Mouse (Mus musculus) Patski (cell line): Measurements from ENCODE around the gene Ercc2. TPM values are rescaled to one million over a fixed set of nuclear protein-coding genes. Genes with fewer than 3 reads are reported as not detected.

ENCODE experiments used
- ATAC-seq: fragments of 100-300 bp; one replicate; pipeline ENCODE4 v1.8.0; 2021
- CTCF ChIA-PET: fragments of 350-600 bp; sonication (Branson Sonifier 250); formaldehyde crosslinking; loops from one replicate; lab custom pipeline; 2022; ENCODE audit warnings: inconsistent platforms; lab: Charles Lee
- POLR2A ChIA-PET: fragments of 350-600 bp; sonication (Branson Sonifier 250); formaldehyde crosslinking; loops from one replicate; lab custom pipeline; 2022; ENCODE audit warnings: antibody characterized with exemption, inconsistent platforms; lab: Charles Lee
- DNase-seq: peaks from one replicate; pipeline ENCODE4 v3.0.0-alpha.2; 2011; ENCODE audit warnings: low read depth, low spot score
- H3K27me3 ChIP-seq: fragments of 371-371 bp; one replicate; pipeline ENCODE4 v1.5.1; 2021
- CTCF ChIP-seq: fragments of 100-300 bp; IDR thresholded peaks from one replicate; pipeline ENCODE4 v1.5.1; 2021
- in situ Hi-C: fragments of 300-500 bp; cut with MboI; formaldehyde crosslinking; loops from 3 replicates; pipeline ENCODE4 v1.11.1; 2018; ENCODE audit warnings: low pct_unique_long_range_greater_than_20kb, mixed read lengths
- polyA plus RNA-seq: library from polyadenylated mRNA; unstranded; gene quantifications from one replicate; pipeline ENCODE4 v1.2.3, GENCODE M21; 2021

Gene Ercc2
- polyA plus RNA-seq, 1 experiment from 2014 or later, result 26.2 TPM

DNA sequence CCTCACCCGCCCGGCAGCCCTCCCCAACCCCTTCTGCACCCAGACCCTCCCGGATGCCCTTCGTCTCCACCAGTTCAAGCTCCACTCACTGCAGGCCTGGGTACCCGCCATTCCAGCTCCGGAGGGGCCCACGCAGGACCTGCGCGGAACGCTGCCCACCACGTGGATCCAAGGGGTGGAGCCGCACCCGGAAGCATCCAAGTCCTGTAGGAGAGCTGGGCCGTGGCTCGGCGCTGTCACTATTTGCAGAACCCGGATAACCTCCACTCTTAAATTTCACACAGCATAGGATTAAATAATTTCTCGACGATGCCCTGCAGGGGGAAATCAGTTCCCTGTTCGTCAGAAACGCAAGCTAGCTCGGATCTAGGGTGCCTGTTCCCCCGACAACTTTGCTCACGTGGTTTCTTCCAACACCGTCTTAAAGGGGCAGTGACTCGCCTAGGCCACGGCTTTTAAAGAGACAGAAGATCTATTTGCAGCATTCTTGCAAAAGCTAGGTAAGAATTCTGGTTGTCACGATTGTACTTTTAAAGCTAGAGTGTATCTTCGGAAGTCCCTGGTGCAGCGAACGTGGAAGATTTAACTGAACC is 22.4 kb upstream of the Ercc2 start, which contains the start of the genes Cd3eap and Ppp1r13l:
TSS of gene Cd3eap (minus strand) at position 185 of the 593 bp plus-strand sequence.
TSS of gene Ppp1r13l (plus strand) at position 451 of the 593 bp plus-strand sequence.
- DNase-seq (no peak), ATAC-seq (peak; percentile 33)
- ChIA-PET CTCF (interaction anchor here (0.9 to 5.8 kb wide), 3 partner anchors 11 to 19 kb away, joined by 3 to 38 read pairs (median 4); no protein-coding TSS in a partner anchor), POLR2A (interaction anchor here (0.6 to 1.8 kb wide), 5 partner anchors 17 to 94 kb away, joined by 3 to 4 read pairs (median 3); no protein-coding TSS in a partner anchor)
- TF ChIP-seq CTCF, result no peak
- in situ Hi-C loops, result no loop called here
- no peaks in the 10 kb centered on the region for H3K27me3 ChIP-seq

GRCm38 (mm10) chr7:19359892-19360641 is 21.7 kb upstream of the Ercc2 start:
- POLR2A ChIA-PET, result interaction anchor here (0.9 to 1.8 kb wide), 4 partner anchors 13 to 90 kb away, joined by 3 to 5 read pairs (median 4); no protein-coding TSS in a partner anchor
- in situ Hi-C loops, result no loop called here
- DNase-seq (no peak), ATAC-seq (peak; percentile 49)
- no peaks in the 10 kb centered on the region for H3K27me3 ChIP-seq
- TF ChIP-seq CTCF, result no peak
- CTCF ChIA-PET, result interaction anchor here (0.9 to 5.8 kb wide), 4 partner anchors 11 to 18 kb away, joined by 3 to 38 read pairs (median 8); no protein-coding TSS in a partner anchor

DNA sequence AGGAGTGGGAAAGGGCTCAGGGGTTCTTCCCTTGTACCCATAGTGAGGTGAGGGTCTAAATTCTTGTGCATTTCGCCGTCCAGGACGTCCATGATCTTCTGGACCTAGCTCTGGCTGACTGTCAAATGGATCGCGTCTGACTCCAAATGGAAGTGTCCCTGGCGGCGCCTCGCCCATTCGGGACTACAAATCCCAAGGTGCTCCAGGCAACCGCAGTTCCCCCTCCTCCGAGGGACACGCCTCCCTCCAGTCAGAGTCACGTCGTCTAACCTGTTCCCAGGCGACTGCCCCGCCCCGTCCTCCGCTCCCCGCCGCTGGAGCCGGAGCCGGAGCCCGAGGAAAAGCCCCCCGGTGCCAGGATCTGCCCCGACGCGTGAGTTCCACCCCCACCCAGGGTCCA is 20.9 kb upstream of the Ercc2 start:
- ATAC-seq, result peak; percentile 36
- ChIA-PET CTCF (interaction anchor here (1.5 to 5.8 kb wide), 8 partner anchors 11 to 122 kb away, joined by 4 to 38 read pairs (median 9); partner anchors contain the start of gene Ercc1), POLR2A (interaction anchor here (0.6 to 1.8 kb wide), 3 partner anchors 14 to 299 kb away, joined by 3 to 5 read pairs (median 4); no protein-coding TSS in a partner anchor)
- no peak for DNase-seq
- no peak for TF ChIP-seq CTCF
- in situ Hi-C loops, result no loop called here
- H3K27me3 ChIP-seq, result no peaks in the 10 kb centered on the region

- CTCF ChIA-PET, result interaction anchor here (0.6 to 5.8 kb wide), 10 partner anchors 11 to 122 kb away, joined by 3 to 38 read pairs (median 7); partner anchors contain the start of gene Ercc1
- no peaks in the 10 kb centered on the region for H3K27me3 ChIP-seq
- no peak for ATAC-seq
- POLR2A ChIA-PET, result interaction anchor here (1.6 kb wide), 1 partner anchor 15 kb away, joined by 5 read pairs; no protein-coding TSS in a partner anchor
- no peak for TF ChIP-seq CTCF
- in situ Hi-C loops, result no loop called here
- DNase-seq, result no peak
Observed at GRCm38 (mm10) chr7:19361720-19362119, 20.1 kb upstream of the Ercc2 start.

DNA sequence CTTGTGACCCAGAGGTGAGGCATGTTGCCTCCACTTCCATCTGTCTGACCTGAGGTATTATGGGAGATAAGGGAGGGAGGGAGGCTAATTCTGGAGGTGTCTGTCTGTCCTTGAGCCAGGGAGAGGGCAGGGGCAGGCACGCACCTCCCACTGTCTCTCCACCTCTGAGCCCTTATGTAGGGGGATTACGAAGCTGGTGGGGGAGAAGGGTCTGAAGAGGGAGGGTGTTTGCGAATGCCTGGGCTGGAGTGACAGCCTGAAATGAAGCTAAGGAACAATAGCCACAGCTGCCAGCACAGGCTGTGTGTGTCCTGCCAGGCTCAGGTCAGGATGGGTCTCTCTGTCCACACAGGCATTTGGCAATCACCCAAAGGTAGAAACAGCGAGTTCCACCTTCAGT is 19.5 kb upstream of the Ercc2 start:
- ATAC-seq (no peak), DNase-seq (no peak)
- CTCF ChIA-PET, result interaction anchor here (0.6 to 5.8 kb wide), 12 partner anchors 9 to 353 kb away, joined by 3 to 38 read pairs (median 7); partner anchors contain the start of genes Ercc1 and Tomm40
- POLR2A ChIA-PET, result no interaction called here
- TF ChIP-seq CTCF, result no peak
- H3K27me3 ChIP-seq, result no peaks in the 10 kb centered on the region
- in situ Hi-C loops, result no loop called here

- in situ Hi-C loops, result no loop called here
- ChIA-PET POLR2A (interaction anchor here (0.9 kb wide), 1 partner anchor 27 kb away, joined by 3 read pairs; no protein-coding TSS in a partner anchor), CTCF (interaction anchor here (0.6 to 5.8 kb wide), 13 partner anchors 9 to 138 kb away, joined by 3 to 38 read pairs (median 3); partner anchors contain the start of gene Ckm)
- no peak for TF ChIP-seq CTCF
- DNase-seq, result no peak
- peak; percentile 33 for ATAC-seq
- H3K27me3 ChIP-seq, result no peaks in the 10 kb centered on the region
Observed at GRCm38 (mm10) chr7:19363881-19364280, 17.9 kb upstream of the Ercc2 start.

- CTCF ChIA-PET, result no interaction called here
- no peaks in the 10 kb centered on the region for H3K27me3 ChIP-seq
- no peak for DNase-seq
- in situ Hi-C loops, result no loop called here
- no peak for TF ChIP-seq CTCF
- POLR2A ChIA-PET, result no interaction called here
- no peak for ATAC-seq
Observed at GRCm38 (mm10) chr7:19365376-19365775, 16.4 kb upstream of the Ercc2 start.

DNA sequence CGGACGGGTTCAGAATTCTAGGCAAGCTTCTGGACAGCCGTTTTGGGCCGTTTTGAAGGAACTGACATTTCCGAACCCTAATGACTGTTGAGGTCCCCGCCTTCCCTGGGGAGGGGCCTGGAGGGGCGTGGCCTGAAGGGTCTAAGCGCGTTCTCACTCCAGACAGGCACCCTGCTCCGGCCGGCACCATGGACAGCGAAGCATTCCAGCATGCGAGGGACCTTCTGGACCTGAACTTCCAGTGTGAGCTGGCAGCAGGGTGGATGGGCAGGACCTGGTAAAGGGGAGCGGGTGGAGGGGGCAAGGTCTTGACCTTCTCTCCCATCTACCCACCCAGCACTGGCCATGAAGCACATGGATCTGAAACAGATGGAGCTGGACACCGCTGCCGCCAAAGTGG is 13.4 kb upstream of the Ercc2 start:
- TF ChIP-seq CTCF, result no peak
- DNase-seq (no peak), ATAC-seq (no peak)
- ChIA-PET POLR2A (no interaction called here), CTCF (no interaction called here)
- in situ Hi-C loops, result no loop called here
- no peaks in the 10 kb centered on the region for H3K27me3 ChIP-seq

DNA sequence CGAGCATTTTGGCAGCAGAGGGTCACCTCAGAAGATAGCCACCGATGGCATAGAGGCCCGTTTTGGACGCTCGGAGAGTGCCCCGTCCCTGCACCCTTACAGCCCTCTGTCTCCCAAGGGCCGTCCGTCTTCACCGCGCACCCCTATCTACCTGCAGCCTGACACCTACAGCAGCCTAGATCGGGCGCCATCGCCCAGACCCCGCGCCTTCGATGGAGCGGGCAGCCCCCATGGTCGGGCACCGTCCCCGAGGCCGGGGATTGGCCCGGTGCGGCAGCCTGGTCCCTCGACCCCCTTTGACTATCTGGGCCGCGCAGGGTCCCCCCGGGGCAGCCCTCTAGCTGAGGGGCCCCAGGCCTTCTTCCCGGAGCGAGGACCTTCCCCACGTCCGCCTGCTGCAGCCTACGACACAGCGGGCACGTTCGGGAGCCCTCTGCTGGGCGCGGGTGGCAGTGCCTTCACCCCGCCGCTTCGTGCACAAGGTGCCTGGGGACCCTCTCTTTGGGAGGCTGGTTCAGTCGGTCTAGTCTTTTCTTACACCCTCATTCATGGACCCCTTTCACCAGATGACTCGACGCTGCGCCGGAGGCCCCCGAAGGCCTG is 11.9 kb upstream of the Ercc2 start:
- no peak for ATAC-seq
- no peaks in the 10 kb centered on the region for H3K27me3 ChIP-seq
- POLR2A ChIA-PET, result no interaction called here
- no peak for DNase-seq
- CTCF ChIA-PET, result no interaction called here
- TF ChIP-seq CTCF, result no peak
- in situ Hi-C loops, result no loop called here

GRCm38 (mm10) chr7:19373367-19373766 is 8.4 kb upstream of the Ercc2 start:
- POLR2A ChIA-PET, result no interaction called here
- CTCF ChIA-PET, result no interaction called here
- in situ Hi-C loops, result no loop called here
- ATAC-seq, result no peak
- no peak for TF ChIP-seq CTCF
- no peaks in the 10 kb centered on the region for H3K27me3 ChIP-seq
- no peak for DNase-seq
